Mouse (Mus musculus): ENCODE data around the gene Ube2o. TPM values are rescaled to one million over a fixed set of nuclear protein-coding genes. Genes with fewer than 3 reads are reported as not detected.
A peak's percentile ranks its signal among the peaks of the same experiment; 100 is the strongest.

Ube2o gene
- polyA plus RNA-seq (2016; fragmentation: Nextera tagmentation; extraction: Ambion mirVana) = 19.9 and 26.4 TPM in 2 replicates

DNA sequence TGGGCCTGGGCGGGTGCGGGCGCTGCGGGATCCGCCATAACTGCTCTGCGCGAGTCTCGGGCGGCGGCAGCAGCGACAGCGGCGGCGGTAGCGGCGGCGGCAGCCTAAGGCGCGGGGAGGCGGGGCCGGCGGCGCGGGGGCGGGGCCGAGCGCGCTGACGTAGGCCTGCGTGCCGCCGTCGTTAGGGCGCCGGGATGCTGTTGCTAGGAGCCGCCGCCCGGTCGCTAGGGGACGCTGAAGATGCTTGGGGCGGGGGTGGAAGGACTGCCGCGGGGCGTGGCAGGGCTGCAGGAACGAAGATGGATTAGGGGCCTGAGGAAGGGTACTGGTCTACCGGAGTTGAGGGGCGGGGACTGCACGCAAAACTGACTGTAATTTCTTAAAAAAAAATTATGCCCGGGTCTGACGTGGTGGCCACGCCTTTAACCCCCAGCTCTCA is at the start of gene Ube2o:
Gene Ube2o (minus strand): TSS at position 72 of the 439 bp plus-strand sequence.
- Histone ChIP-seq H3K4me3 (peak within 1 kb of the TSS; percentile 98), H3K36me3 (no peaks in the 10 kb centered on the region), H3K9ac (peak within 1 kb of the TSS; percentile 94), H3K9me3 (no peaks in the 10 kb centered on the region), H3K4me1 (peaks cover 23% of the 10 kb centered on the region), H3K27me3 (no peaks in the 10 kb centered on the region), H3K27ac (peak within 1 kb of the TSS; percentile 88), H3K4me2 (replicated peaks) (peak within 1 kb of the TSS; percentile 79)
- ATAC-seq (ENCODE audit: insufficient number of reproducible peaks, insufficient read depth, low FRiP score, low TSS enrichment) = peak; percentile 69
- 1% methylated on average over 42 of the region's 51 CpGs for WGBS

DNA sequence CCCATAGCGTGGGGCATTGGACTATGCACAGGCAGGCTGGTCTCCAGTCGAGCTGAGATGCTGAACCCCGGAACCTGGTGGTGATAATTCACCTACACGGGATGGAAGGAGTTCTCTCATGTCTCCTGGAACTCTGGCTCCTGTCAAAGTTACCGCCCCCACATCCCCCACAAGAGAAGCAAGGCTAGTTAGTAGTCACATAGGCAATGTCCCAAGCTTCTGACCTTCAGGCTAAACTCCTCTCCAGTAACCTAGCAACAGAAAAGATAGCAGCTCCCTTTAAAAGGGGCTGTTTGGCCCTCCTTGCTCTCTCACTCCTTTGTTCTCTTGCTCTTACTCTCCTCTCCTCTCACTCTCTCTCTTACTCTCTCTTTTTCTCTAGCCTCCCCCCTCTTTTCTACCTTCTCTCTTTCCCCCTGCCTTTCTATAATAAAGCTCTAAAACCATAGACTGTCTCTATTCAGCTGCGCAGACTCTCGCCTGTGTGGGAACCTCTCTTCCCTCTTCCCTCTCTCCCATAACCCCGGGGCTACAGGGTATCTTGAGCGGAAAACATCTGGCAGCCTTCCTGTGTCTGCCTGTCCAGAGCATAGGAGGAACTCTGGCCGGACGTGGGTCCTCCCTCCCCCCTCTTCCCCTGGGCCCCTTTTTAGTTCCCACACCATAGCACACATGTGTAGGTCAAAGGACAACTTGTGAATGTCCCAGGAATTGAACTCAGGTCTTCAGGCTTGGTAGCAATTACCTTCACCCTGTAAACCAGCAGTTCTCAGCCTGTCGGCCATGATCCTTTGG is 49.1 kb upstream of the Ube2o start:
- no peak overlapping the region for H3K4me3 ChIP-seq
- H3K9me3 ChIP-seq = no peaks in the 10 kb centered on the region
- no peak overlapping the region for H3K27ac ChIP-seq
- no peak overlapping the region for H3K4me2 ChIP-seq (replicated peaks)
- 0 out of 2 replicates have a peak, but pooled peaks cover under 1% of the 10 kb centered on the region for H3K27me3 ChIP-seq
- no peaks in the 10 kb centered on the region; the same call in 1 of the 2 replicates for H3K4me1 ChIP-seq
- no peak for ATAC-seq (ENCODE audit: insufficient number of reproducible peaks, insufficient read depth, low FRiP score, low TSS enrichment)
- no peaks in the 10 kb centered on the region for H3K36me3 ChIP-seq
- H3K9ac ChIP-seq = no peak overlapping the region
- 39% methylated on average over 12 of the region's 12 CpGs for WGBS

DNA sequence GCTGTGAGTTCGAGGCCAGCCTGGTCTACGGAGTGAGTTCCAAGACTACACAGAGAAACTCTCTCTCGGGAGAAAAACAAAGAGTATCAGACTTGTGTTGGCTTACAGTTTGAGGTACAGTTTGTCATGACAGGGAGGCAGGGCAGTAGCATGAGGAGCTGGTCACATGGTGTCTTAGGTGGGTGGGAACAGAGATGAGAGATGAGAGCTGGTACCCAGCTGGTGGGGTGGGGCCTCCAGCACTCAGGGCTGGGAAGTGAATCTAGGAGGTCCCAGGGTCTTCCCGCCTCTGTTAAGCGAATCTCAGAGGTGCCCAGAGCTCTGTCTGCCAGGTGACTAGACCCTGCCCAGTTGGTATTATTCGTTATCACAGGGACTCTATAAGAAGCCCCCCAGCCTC is 48.2 kb upstream of the Ube2o start:
- no peak overlapping the region for H3K4me3 ChIP-seq
- ATAC-seq (ENCODE audit: insufficient number of reproducible peaks, insufficient read depth, low FRiP score, low TSS enrichment) = no peak
- H3K27ac ChIP-seq = no peak overlapping the region
- H3K27me3 ChIP-seq = peaks cover 8% of the 10 kb centered on the region; the same call in 1 of the 2 replicates
- WGBS = 85% methylated on average over 6 of the region's 6 CpGs
- no peak overlapping the region for H3K9ac ChIP-seq
- H3K4me1 ChIP-seq = no peaks in the 10 kb centered on the region; the same call in 1 of the 2 replicates
- no peak overlapping the region for H3K4me2 ChIP-seq (replicated peaks)
- H3K9me3 ChIP-seq = no peaks in the 10 kb centered on the region
- no peaks in the 10 kb centered on the region for H3K36me3 ChIP-seq

DNA sequence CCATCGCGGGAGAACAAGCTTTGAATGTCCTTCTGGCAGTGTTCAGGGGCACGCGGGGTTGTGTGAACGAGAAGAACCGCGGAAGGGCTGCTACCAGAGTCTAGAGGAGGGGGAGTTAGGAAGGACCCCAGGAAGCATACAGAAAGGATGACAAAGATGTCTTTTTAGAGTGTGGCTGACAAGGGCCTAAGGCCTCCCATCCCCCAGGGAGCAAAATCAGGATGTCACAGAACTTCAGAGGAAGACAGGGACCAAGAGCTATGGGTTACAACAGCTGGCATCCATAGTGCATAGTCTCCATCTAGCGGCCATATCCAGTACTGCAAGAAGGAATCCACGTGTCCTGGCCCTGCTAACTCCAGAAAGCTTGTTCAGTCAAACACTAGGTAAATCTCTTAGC is 47.5 kb upstream of the Ube2o start:
- Histone ChIP-seq H3K4me1 (no peaks in the 10 kb centered on the region; the same call in 1 of the 2 replicates), H3K4me2 (replicated peaks) (no peak overlapping the region), H3K27ac (no peak overlapping the region), H3K9ac (no peak overlapping the region), H3K9me3 (no peaks in the 10 kb centered on the region), H3K27me3 (peaks cover 14% of the 10 kb centered on the region; the same call in 1 of the 2 replicates), H3K4me3 (no peak overlapping the region), H3K36me3 (no peaks in the 10 kb centered on the region)
- 51% methylated on average over 9 of the region's 9 CpGs for WGBS
- peak; percentile 19; the same call in 1 of the 2 replicates for ATAC-seq (ENCODE audit: insufficient number of reproducible peaks, insufficient read depth, low FRiP score, low TSS enrichment)

DNA sequence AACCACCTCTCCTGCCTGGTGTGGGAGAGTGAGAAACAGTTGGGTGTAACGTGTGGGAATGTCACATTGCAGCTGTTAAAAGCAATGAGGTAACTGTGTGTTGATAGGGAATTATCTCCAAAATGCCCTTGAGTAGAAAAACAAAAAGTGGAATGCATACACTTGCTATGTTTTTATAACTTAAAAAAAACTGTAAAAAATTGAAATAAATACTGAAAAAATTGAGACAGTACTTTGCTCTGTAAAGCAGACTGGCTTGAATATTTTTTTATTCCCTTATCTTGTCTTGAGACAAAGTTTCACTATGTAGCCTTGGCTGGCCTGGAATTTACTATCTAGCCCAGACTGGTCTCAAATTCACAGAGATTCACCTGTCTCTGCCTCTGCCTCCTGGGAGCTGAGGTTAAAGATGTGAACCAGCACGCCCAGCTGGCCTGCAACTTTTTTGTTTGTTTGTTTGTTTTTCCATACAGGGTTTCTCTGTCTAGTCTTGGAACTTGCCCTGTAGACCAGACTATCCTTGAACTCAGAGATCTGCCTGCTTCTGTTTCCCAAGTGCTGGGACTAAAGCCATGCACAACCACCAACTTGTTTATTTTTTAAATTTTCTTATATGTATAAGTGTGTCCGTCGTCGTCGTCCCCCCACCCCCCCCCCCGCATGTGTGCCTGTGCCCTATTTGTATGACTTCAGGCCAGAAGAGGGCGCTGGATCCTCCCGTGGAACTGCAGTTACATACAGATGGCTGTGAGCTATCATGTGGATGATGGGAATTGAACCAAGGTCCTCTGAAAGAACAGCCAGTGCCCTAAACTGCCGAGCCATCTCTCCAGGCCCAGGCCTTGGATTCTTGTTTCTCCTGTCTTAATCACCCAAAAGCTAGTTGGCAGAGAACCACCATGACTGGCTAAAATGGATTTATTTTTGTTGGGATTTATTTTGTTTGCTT is 46.1 kb upstream of the Ube2o start:
- Histone ChIP-seq H3K4me1 (peaks cover 4% of the 10 kb centered on the region; the same call in 1 of the 2 replicates), H3K4me3 (no peak overlapping the region), H3K36me3 (no peaks in the 10 kb centered on the region), H3K9ac (no peak overlapping the region), H3K4me2 (replicated peaks) (no peak overlapping the region), H3K27me3 (peaks cover 26% of the 10 kb centered on the region), H3K9me3 (no peaks in the 10 kb centered on the region), H3K27ac (no peak overlapping the region)
- 38% methylated on average over 10 of the region's 10 CpGs for WGBS
- no peak for ATAC-seq (ENCODE audit: insufficient number of reproducible peaks, insufficient read depth, low FRiP score, low TSS enrichment)

DNA sequence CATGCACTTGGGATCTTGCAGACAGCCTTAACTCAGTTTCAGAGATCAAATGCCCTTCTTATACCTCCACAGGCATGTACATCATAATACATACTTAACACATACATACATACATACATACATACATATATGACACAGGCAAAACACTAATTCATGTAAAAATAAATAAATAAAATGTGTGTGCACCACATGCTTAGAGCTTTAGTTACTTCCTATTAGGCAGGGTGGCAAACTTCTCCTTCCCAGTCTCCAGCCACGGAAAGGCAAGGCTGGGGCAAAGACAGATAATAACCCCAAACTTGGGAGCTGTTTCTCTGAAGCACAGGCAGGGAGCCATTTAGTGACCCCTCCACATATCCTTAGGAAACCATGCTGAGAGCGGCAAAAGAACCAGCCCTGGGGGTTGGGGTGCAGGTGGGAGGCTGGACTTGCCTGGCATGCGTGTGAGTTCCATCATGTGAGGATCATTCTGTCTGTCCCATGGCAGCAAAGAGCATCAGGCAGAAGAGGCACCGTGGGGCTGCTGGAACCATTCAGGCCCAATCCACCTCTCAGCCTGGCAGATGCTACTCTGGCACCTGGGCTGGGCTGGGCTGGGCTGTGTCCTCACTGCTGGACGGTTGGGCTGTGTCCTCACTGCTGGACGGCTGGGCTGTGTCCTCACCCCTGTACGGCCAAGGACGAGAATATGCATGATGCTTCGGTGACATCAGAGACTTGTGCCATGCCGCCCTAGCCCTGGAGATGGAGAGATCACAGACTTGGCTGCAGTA is 45.2 kb upstream of the Ube2o start, which contains the start of gene Rhbdf2:
Gene Rhbdf2 (minus strand): TSS at position 721 of the 773 bp plus-strand sequence.
- no peak within 1 kb of the TSS for H3K9ac ChIP-seq
- no peak within 1 kb of the TSS for H3K27ac ChIP-seq
- H3K9me3 ChIP-seq = no peaks in the 10 kb centered on the region
- H3K36me3 ChIP-seq = no peaks in the 10 kb centered on the region
- 73% methylated on average over 10 of the region's 10 CpGs for WGBS
- no peak for ATAC-seq (ENCODE audit: insufficient number of reproducible peaks, insufficient read depth, low FRiP score, low TSS enrichment)
- H3K27me3 ChIP-seq = peaks cover 28% of the 10 kb centered on the region
- no peak within 1 kb of the TSS for H3K4me3 ChIP-seq
- peaks cover 11% of the 10 kb centered on the region for H3K4me1 ChIP-seq
- H3K4me2 ChIP-seq (replicated peaks) = no peak within 1 kb of the TSS

DNA sequence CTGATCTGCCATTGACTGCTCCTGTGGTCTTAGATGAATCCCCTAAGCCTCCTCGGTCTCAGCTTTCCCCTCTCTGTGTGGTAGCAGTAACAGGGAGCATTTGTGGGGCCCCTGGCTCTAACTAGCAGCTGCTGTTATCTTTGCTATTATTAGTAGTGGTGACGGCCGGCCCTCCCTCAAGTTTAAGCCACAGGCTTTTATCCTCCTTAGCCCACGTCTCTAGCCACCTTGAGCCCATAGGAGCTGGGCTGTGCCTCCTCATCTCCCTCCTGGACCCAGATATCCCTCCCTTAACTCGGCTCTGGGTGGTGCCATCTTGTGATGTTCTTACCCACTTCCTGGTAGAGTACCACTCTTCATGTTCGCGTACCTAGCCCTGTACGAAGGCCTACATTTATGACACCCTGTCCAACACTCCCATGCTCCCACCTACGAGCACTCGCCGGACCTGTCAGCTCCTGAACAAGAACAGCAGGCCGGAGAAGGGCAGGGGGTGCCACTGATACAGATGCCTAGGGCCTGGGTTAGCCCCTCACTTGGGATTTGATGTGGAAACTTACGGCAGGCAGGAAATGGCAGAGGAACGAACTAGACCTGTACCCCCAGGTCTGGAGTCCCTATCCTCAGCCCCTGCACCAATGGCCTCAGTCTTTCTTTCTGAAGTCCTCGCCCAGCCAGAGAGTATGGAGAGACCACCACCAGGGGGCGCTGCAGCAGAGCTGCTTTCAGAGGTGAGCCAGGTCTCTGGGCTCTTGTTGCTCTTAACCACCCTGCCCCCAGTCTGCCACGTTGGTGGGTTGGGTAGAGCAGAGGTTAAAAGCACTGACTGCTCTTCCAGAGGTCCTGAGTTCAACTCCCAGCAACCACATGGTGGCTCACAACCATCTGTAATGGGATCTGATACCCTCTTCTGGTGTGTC is 44.1 kb upstream of the Ube2o start:
- 77% methylated on average over 17 of the region's 17 CpGs for WGBS
- no peaks in the 10 kb centered on the region for H3K36me3 ChIP-seq
- H3K4me1 ChIP-seq = peaks cover 18% of the 10 kb centered on the region
- no peaks in the 10 kb centered on the region for H3K9me3 ChIP-seq
- no peak overlapping the region for H3K4me2 ChIP-seq (replicated peaks)
- H3K27ac ChIP-seq = no peak overlapping the region
- H3K27me3 ChIP-seq = peaks cover 28% of the 10 kb centered on the region
- H3K9ac ChIP-seq = no peak overlapping the region
- no peak overlapping the region for H3K4me3 ChIP-seq
- no peak for ATAC-seq (ENCODE audit: insufficient number of reproducible peaks, insufficient read depth, low FRiP score, low TSS enrichment)

DNA sequence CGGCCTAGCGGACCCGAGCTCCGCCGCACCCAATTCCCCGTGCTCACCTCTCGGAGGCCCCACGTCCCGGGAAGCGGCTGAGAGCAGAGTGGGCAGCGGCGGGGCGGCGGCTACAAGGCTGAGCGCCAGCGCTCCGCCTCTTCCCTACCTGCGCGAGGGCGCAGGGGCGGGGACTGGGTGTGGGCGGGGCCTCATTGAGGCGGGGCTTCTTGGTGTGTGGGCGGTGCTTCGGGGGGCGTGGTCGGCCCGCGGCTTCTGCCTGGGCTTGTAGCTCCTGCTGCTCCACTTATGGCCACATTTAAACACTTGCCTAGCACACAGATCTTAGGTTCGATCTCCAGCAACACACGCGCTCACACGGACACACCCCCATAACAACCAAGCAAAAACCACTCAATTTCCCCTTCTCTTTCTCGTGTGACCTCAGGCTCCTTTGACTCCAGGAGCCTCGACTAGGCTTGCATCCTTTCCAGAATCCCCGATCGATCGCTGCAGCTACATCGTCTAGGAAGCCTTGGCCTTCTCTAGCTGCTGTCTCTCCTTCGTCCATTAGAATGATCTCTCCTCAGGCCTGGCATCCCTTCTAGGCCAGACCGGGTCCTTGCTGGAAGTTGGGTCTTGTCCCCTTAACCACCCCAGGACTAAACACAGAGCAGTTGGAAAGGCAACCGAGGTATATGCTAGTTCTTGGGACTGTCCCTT is 43.0 kb upstream of the Ube2o start:
- Histone ChIP-seq H3K9ac (peak overlapping the region; percentile 61), H3K4me3 (peak overlapping the region; percentile 75), H3K9me3 (no peaks in the 10 kb centered on the region), H3K27ac (no peak overlapping the region), H3K36me3 (no peaks in the 10 kb centered on the region), H3K27me3 (peaks cover 28% of the 10 kb centered on the region), H3K4me1 (peaks cover 23% of the 10 kb centered on the region), H3K4me2 (replicated peaks) (peak overlapping the region; percentile 93)
- peak; percentile 23; the same call in 1 of the 2 replicates for ATAC-seq (ENCODE audit: insufficient number of reproducible peaks, insufficient read depth, low FRiP score, low TSS enrichment)
- WGBS = 13% methylated on average over 42 of the region's 42 CpGs

DNA sequence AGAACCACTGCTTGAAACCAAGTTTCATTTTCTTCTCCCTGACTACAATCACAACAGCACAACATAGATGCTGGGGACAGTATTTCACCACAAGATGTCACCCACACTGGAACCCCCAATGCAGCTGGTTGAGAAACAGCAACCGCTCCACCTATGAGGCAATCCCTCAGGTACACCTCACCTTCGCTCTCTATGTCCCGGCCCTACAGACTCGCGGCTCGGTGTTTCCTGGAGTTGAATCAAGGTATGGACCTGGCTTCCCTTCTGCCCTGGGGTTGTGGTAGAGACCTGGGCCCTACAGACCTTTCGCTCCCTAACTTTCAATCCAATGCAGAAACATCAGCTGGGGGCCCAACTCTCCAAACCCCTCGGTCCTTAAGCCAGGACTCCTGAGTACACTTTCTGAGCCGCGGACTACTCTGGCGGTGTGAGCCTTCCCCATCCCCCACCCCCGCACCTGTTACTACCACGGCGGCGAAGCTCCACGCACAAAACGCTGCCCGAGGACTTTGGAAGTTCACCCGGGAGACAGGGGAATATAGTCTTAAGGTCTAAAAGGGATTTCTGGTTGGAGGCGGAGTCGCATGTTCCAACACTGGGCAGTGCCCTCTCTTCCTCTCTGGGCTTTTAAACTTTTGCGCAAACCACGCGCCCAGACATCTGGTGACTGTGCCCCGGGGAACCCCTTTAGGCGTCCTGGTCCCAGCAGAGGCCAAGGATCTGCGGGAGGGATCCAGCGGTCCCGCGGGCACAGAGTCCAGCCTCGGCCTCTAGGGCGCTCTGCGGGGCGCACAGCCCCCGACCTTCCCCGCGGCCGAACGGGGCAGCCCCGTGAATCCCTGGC is 42.3 kb upstream of the Ube2o start:
- Histone ChIP-seq H3K9ac (peak overlapping the region; percentile 61), H3K27me3 (peaks cover 28% of the 10 kb centered on the region), H3K27ac (no peak overlapping the region), H3K4me2 (replicated peaks) (peak overlapping the region; percentile 93), H3K9me3 (no peaks in the 10 kb centered on the region), H3K36me3 (no peaks in the 10 kb centered on the region), H3K4me3 (peak overlapping the region; percentile 75), H3K4me1 (peaks cover 23% of the 10 kb centered on the region)
- ATAC-seq (ENCODE audit: insufficient number of reproducible peaks, insufficient read depth, low FRiP score, low TSS enrichment) = peak; percentile 11; the same call in 1 of the 2 replicates
- WGBS = 6% methylated on average over 40 of the region's 40 CpGs

Measured in embryonic facial prominence, embryonic 12.5 days (tissue).